Comparison of ENCODE assay signal across 27 mouse cellular contexts in the genomic region with DNA sequence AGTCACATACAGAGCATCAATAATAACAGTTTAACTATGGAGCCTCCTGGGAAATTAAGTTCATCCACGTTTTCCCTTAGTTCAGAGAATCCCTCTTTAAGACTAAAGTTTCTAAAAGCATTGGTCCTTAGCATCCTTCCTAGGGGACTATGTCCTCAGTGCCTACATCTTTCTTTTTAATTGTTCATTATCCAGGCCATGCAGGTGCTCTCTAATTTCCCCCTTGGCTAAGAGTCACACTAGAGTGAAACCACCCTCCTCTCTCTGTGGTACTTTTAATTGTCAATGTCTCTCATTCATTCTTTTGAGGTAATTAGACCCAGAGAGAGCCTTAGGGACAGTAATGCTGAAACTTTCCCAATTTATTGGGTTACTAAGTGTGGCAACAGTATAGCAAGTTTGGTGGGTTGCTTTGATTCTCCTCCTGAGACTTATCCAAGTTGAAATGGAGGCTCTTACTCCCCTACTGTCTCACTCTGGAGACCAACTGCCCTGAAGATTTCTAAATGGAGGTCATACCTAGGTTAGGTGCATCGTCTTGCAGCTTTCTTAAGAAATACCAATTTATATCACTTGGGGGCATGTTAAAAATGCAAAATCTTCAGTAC. TPM values are rescaled to one million over a fixed set of nuclear protein-coding genes. Genes with fewer than 3 reads are reported as not detected.
"Had no signal": no experiment of that assay in that cellular context is flagged by ENCODE, and none has a peak within 500 bp of the region (broad histone marks: within the 10 kb centered on the region; RNA-seq: fewer than 3 reads in every experiment).

No protein-coding gene starts in this region.

- H3K4me1 ChIP-seq: limb, embryonic 12.5 days; limb, embryonic 15.5 days; midbrain, embryonic 10.5 days; midbrain, embryonic 13.5 days; neural tube, embryonic 13.5 days had no signal

- H3K9me3 ChIP-seq: limb, embryonic 12.5 days; limb, embryonic 15.5 days; megakaryocyte, embryonic 14.5 days; midbrain, embryonic 10.5 days; midbrain, embryonic 13.5 days; neural tube, embryonic 13.5 days had no signal

- H3K9ac ChIP-seq: limb, embryonic 12.5 days; limb, embryonic 15.5 days; liver, embryonic 14.5 days; liver, postnatal 0 days; lung, embryonic 14.5 days; midbrain, embryonic 13.5 days; neural tube, embryonic 13.5 days had no signal

- H3K4me3 ChIP-seq: limb, embryonic 12.5 days; limb, embryonic 15.5 days; megakaryocyte, embryonic 14.5 days; midbrain, embryonic 10.5 days; midbrain, embryonic 13.5 days; neural tube, embryonic 13.5 days had no signal

- H3K36me3 ChIP-seq: limb, embryonic 12.5 days; limb, embryonic 15.5 days; midbrain, embryonic 10.5 days; midbrain, embryonic 13.5 days; neural tube, embryonic 13.5 days had no signal

- H3K27ac ChIP-seq: limb, embryonic 12.5 days; limb, embryonic 15.5 days; liver, embryonic 14.5 days; midbrain, embryonic 10.5 days; midbrain, embryonic 13.5 days; neural tube, embryonic 13.5 days; stomach, postnatal 0 days had no signal

- DNase-seq: kidney, adult 2 months; kidney, postnatal 10 days; kidney, postnatal 4 days; left cerebral cortex, postnatal 4 days; liver, postnatal 0 days; lung, embryonic 14.5 days; right cerebral cortex, postnatal 14 days; right cerebral cortex, postnatal 4 days; thymus, adult 2 months; thymus, postnatal 14 days; thymus, postnatal 4 days had no signal

- H3K4me2 ChIP-seq: limb, embryonic 12.5 days; limb, embryonic 15.5 days; liver, embryonic 11.5 days; lung, embryonic 14.5 days; midbrain, embryonic 13.5 days; neural tube, embryonic 13.5 days had no signal

- H3K27me3 ChIP-seq: limb, embryonic 12.5 days; limb, embryonic 15.5 days; megakaryocyte, embryonic 14.5 days; midbrain, embryonic 13.5 days; neural tube, embryonic 13.5 days had no signal

- ATAC-seq: liver, postnatal 0 days; lung, postnatal 0 days; midbrain, embryonic 13.5 days had no signal

RNA-seq across cellular contexts. Expression of a gene that starts 15.6 kb away (rescaled TPM):
- total RNA-seq: layer of hippocampus, adult 18-20 months; layer of hippocampus, postnatal 14 days; left cerebral cortex, adult 8-10 months; left cerebral cortex, postnatal 14 days; left cerebral cortex, postnatal 4 days had no signal
- polyA plus RNA-seq: kidney, adult 2 months; kidney, embryonic 14.5 days; limb, embryonic 12.5 days; limb, embryonic 15.5 days; liver, embryonic 11.5 days; liver, embryonic 14.5 days; liver, postnatal 0 days; lung, embryonic 14.5 days; lung, postnatal 0 days; midbrain, embryonic 10.5 days; midbrain, embryonic 13.5 days; neural tube, embryonic 13.5 days; stomach, embryonic 14.5 days; stomach, postnatal 0 days had no signal

RNA-seq across cellular contexts. Expression of a gene that starts 26.2 kb away (rescaled TPM):
- total RNA-seq: layer of hippocampus, adult 18-20 months; layer of hippocampus, postnatal 14 days; left cerebral cortex, adult 8-10 months; left cerebral cortex, postnatal 14 days; left cerebral cortex, postnatal 4 days had no signal
- polyA plus RNA-seq: kidney, adult 2 months; kidney, embryonic 14.5 days; limb, embryonic 12.5 days; limb, embryonic 15.5 days; liver, embryonic 11.5 days; liver, embryonic 14.5 days; liver, postnatal 0 days; lung, embryonic 14.5 days; lung, postnatal 0 days; midbrain, embryonic 10.5 days; midbrain, embryonic 13.5 days; neural tube, embryonic 13.5 days; stomach, embryonic 14.5 days; stomach, postnatal 0 days had no signal

RNA-seq across cellular contexts. Expression of a gene that starts 52.7 kb away (rescaled TPM):
- total RNA-seq: layer of hippocampus, adult 18-20 months; layer of hippocampus, postnatal 14 days; left cerebral cortex, adult 8-10 months; left cerebral cortex, postnatal 14 days; left cerebral cortex, postnatal 4 days had no signal
- polyA plus RNA-seq: kidney, adult 2 months; kidney, embryonic 14.5 days; limb, embryonic 12.5 days; limb, embryonic 15.5 days; liver, embryonic 11.5 days; liver, embryonic 14.5 days; liver, postnatal 0 days; lung, embryonic 14.5 days; lung, postnatal 0 days; midbrain, embryonic 10.5 days; midbrain, embryonic 13.5 days; neural tube, embryonic 13.5 days; stomach, embryonic 14.5 days; stomach, postnatal 0 days had no signal
